Mouse (Mus musculus) erythroblast, embryonic 14.5 days (primary cell): ENCODE results near the gene Grik4.

Source experiments
- GATA1 ChIP-seq: IDR thresholded peaks from 2 replicates; pipeline ENCODE4 v1.6.1; 2012; ENCODE audit warnings: low read length, inconsistent platforms, mixed read lengths
- TAL1 ChIP-seq: IDR thresholded peaks from 3 replicates; pipeline ENCODE4 v1.6.1; 2012; ENCODE audit warnings: low read length, inconsistent platforms, mixed read lengths

DNA sequence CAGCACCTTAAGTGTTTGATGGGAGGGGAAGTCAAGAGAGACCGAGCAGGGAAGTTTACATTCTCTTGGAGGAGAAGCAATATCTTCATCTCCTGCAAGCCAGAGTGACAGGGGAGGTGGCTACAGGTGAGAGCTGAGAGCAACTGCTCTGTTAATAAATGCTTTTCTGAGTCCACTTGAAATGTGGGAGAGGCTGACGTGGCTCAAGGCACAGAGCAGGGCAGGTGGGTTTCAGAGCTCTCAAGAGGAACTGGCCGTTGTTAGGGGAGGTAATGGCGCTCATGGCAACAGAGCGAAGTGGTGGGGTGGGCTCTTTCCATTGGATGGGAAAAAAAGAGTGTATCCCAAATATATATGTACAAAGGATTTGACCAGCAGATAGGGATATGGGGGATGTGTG lies 242.6 kb downstream of the Grik4 start:
- no peak for TF ChIP-seq GATA1
- TF ChIP-seq TAL1 = no peak
